Mouse (Mus musculus) liver, adult 2 months (tissue): Measurements from ENCODE around the gene Selp. TPM values are rescaled to one million over a fixed set of nuclear protein-coding genes. Genes with fewer than 3 reads are reported as not detected.

Experiments used
- DNase-seq: peaks from one replicate; pipeline ENCODE4 v3.0.0-alpha.2; 2011; ENCODE audit warnings: low read depth, low spot score; ENCODE audit errors: extremely low read depth
- H3K27ac ChIP-seq: fragments of 200-500 bp; replicated peaks from 2 replicates; pipeline ENCODE4 v1.5.1; 2012; ENCODE audit warnings: low read depth, mild to moderate bottlenecking, control low read depth, inconsistent platforms, low read length; ENCODE audit not compliant: insufficient read depth
- H3K27me3 ChIP-seq: fragments of 200-500 bp; 2 replicates; pipeline ENCODE4 v1.6.1; 2012; ENCODE audit warnings: mild to moderate bottlenecking, moderate library complexity, low read length, inconsistent platforms; ENCODE audit not compliant: control insufficient read depth, insufficient read depth
- H3K36me3 ChIP-seq: fragments of 200-500 bp; 2 replicates; pipeline ENCODE4 v1.6.1; 2012; ENCODE audit warnings: low read length, inconsistent platforms; ENCODE audit not compliant: control insufficient read depth, insufficient read depth
- H3K4me1 ChIP-seq: fragments of 200-500 bp; 2 replicates; pipeline ENCODE4 v1.6.1; 2011; ENCODE audit warnings: low read length; ENCODE audit not compliant: control insufficient read depth, insufficient read depth
- H3K4me3 ChIP-seq: fragments of 200-500 bp; 2 replicates; pipeline ENCODE4 v1.5.1; 2011; ENCODE audit warnings: low read depth, mild to moderate bottlenecking, control low read depth, low read length, moderate library complexity; ENCODE audit not compliant: insufficient read depth
- H3K79me2 ChIP-seq: fragments of 200-500 bp; 2 replicates; pipeline ENCODE4 v1.6.1; 2012; ENCODE audit warnings: inconsistent platforms, mild to moderate bottlenecking, low read length, moderate library complexity; ENCODE audit not compliant: control insufficient read depth, insufficient read depth
- H3K9ac ChIP-seq: fragments of 200-500 bp; 2 replicates; pipeline ENCODE4 v1.6.1; 2012; ENCODE audit warnings: low read depth, mild to moderate bottlenecking, control low read depth, inconsistent platforms, low read length
- CTCF ChIP-seq: fragments of 200-500 bp; IDR thresholded peaks from 2 replicates; pipeline ENCODE4 v1.5.1; 2011; ENCODE audit warnings: low read depth, low read length, control low read depth
- POLR2A ChIP-seq: fragments of 200-500 bp; IDR thresholded peaks from 2 replicates; pipeline ENCODE4 v1.6.1; 2011; ENCODE audit warnings: low read length, control low read depth; ENCODE audit not compliant: insufficient read depth; ENCODE audit errors: extremely low read depth
- WGBS: fragments of 180-500 bp; shearing (Covaris S2); methylation state at CpG from one replicate; pipeline ENCODE4 v1.1.7; 2018; 5-methylcytosine and 5-hydroxymethylcytosine counted together
- polyA plus RNA-seq: library from polyadenylated mRNA; depleted of rRNA; stranded (reverse); fragments of >200 nt; gene quantifications from 2 replicates; pipeline ENCODE4 v1.2.3, GENCODE M21; 2012
- total RNA-seq: library from RNA; depleted of rRNA; stranded (reverse); fragments of >200 nt; gene quantifications from 2 replicates; pipeline ENCODE4 v1.2.3, GENCODE M21; 2014

Selp gene
- total and polyA plus RNA-seq, 2 experiments = 0.40 to 0.65 TPM

GRCm38 (mm10) chr1:164168818-164169217 lies 53.8 kb downstream of the Selp start:
- TF ChIP-seq POLR2A (no peak), CTCF (no peak)
- Histone ChIP-seq H3K27me3 (no peaks in the 10 kb centered on the region), H3K4me3 (no peak overlapping the region), H3K4me1 (no peaks in the 10 kb centered on the region), H3K9ac (no peak overlapping the region), H3K36me3 (peaks cover 38% of the 10 kb centered on the region), H3K27ac (no peak overlapping the region), H3K79me2 (no peaks in the 10 kb centered on the region; the same call in 1 of the 2 replicates)
- WGBS = 37% methylated on average over 4 of the region's 4 CpGs
- peak; percentile 56 for DNase-seq

GRCm38 (mm10) chr1:164170434-164170833 lies 55.4 kb downstream of the Selp start:
- no peak overlapping the region for H3K4me3 ChIP-seq
- H3K27me3 ChIP-seq = no peaks in the 10 kb centered on the region
- H3K36me3 ChIP-seq = peaks cover 52% of the 10 kb centered on the region
- H3K4me1 ChIP-seq = no peaks in the 10 kb centered on the region
- H3K27ac ChIP-seq = no peak overlapping the region
- WGBS = 72% methylated on average over 2 of the region's 2 CpGs
- H3K9ac ChIP-seq = no peak overlapping the region
- no peaks in the 10 kb centered on the region; the same call in 1 of the 2 replicates for H3K79me2 ChIP-seq
- TF ChIP-seq CTCF (no peak), POLR2A (no peak)
- DNase-seq = no peak

- H3K4me1 ChIP-seq = no peaks in the 10 kb centered on the region
- peaks cover 68% of the 10 kb centered on the region for H3K36me3 ChIP-seq
- 75% methylated on average over 4 of the region's 4 CpGs for WGBS
- H3K4me3 ChIP-seq = no peak overlapping the region
- no peaks in the 10 kb centered on the region; the same call in 1 of the 2 replicates for H3K79me2 ChIP-seq
- H3K9ac ChIP-seq = no peak overlapping the region
- TF ChIP-seq POLR2A (no peak), CTCF (no peak)
- no peak overlapping the region for H3K27ac ChIP-seq
- no peaks in the 10 kb centered on the region for H3K27me3 ChIP-seq
- DNase-seq = no peak
These were observed 58.1 kb downstream of the Selp start for GRCm38 (mm10) chr1:164173145-164173544.

GRCm38 (mm10) chr1:164176856-164177255 lies 61.8 kb downstream of the Selp start:
- H3K4me1 ChIP-seq = no peaks in the 10 kb centered on the region
- no peak for TF ChIP-seq CTCF
- TF ChIP-seq POLR2A = no peak
- no peaks in the 10 kb centered on the region for H3K27me3 ChIP-seq
- peaks cover 74% of the 10 kb centered on the region for H3K36me3 ChIP-seq
- no peak overlapping the region for H3K9ac ChIP-seq
- H3K4me3 ChIP-seq = no peak overlapping the region
- no peaks in the 10 kb centered on the region; the same call in 1 of the 2 replicates for H3K79me2 ChIP-seq
- no peak for DNase-seq
- H3K27ac ChIP-seq = no peak overlapping the region

GRCm38 (mm10) chr1:164178429-164178828 lies 63.4 kb downstream of the Selp start:
- Histone ChIP-seq H3K4me3 (no peak overlapping the region), H3K36me3 (peaks cover 74% of the 10 kb centered on the region), H3K27ac (no peak overlapping the region), H3K9ac (no peak overlapping the region), H3K4me1 (no peaks in the 10 kb centered on the region), H3K79me2 (no peaks in the 10 kb centered on the region), H3K27me3 (no peaks in the 10 kb centered on the region)
- no peak for DNase-seq
- TF ChIP-seq POLR2A (no peak), CTCF (no peak)
- WGBS = 72% methylated on average over 6 of the region's 6 CpGs

- H3K4me3 ChIP-seq = no peak overlapping the region
- H3K27me3 ChIP-seq = no peaks in the 10 kb centered on the region
- H3K36me3 ChIP-seq = peaks cover 72% of the 10 kb centered on the region
- DNase-seq = peak; percentile 61
- no peaks in the 10 kb centered on the region; the same call in 1 of the 2 replicates for H3K4me1 ChIP-seq
- no peak overlapping the region for H3K9ac ChIP-seq
- 59% methylated on average over 16 of the region's 16 CpGs for WGBS
- no peaks in the 10 kb centered on the region for H3K79me2 ChIP-seq
- TF ChIP-seq POLR2A (no peak), CTCF (peak; percentile 66)
- H3K27ac ChIP-seq = no peak overlapping the region
These were observed 69.2 kb downstream of the Selp start for GRCm38 (mm10) chr1:164184142-164184870.
